Mouse (Mus musculus): ENCODE data around the gene Cnnm4. TPM values are rescaled to one million over a fixed set of nuclear protein-coding genes. Genes with fewer than 3 reads are reported as not detected.

Cnnm4 gene
- polyA plus RNA-seq, 1 experiment, result 15.3 TPM

DNA sequence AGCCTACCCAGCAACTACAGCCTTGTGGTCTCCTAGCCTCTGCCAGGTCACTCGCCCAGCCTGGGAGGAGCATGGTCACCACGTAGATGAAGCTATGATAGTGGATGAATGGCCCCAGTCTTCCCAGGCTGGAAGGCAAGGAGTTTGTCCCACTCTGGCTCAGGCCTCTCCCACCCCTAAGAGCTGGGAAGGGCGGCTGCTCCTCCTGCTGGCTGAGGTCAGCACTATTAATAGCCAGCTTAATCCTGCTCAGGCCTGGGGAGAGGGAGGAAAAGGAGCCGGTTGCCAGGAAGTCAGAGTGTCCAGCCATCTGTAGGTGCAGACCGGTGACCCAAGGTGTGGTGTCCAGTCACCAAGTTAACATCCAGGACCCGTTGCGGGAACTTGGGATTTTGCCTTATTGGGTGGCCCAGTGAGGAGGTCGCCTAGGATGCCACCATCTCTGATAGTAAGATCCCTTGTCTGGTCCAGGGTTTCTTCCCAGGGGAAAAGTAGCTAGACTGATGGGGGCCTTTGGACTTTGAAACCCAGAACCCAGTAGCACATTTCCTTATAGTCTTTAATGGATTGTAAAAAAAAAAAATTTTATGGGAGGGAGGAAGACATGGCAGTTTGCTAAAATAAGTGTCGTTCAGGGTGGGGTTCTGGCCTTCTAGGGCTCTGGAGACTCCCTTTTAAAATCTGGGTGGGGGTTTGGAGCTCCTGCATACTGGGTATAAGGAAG, 21.2 kb downstream of the Cnnm4 start:
- DNase-seq, result no peak
- Histone ChIP-seq H3K27ac (ENCODE audit: control insufficient read depth, insufficient read depth, low read length) (no peak overlapping the region), H3K4me1 (replicated peaks; ENCODE audit: control insufficient read depth, insufficient read depth, low read length) (0 out of 2 replicates have a peak, but pooled peaks cover 2% of the 10 kb centered on the region), H3K36me3 (ENCODE audit: control insufficient read depth, insufficient read depth, low read length) (no peaks in the 10 kb centered on the region), H3K27me3 (ENCODE audit: control insufficient read depth, insufficient read depth, low read length) (no peaks in the 10 kb centered on the region), H3K4me3 (ENCODE audit: control insufficient read depth, insufficient read depth, low read length) (no peak overlapping the region)
- 93% methylated on average over 9 of the region's 9 CpGs for WGBS
- TF ChIP-seq POLR2A (IDR thresholded peaks at IDR 0.05; ENCODE audit: control insufficient read depth, extremely low read depth, insufficient read depth, low read length, poor library complexity) (no peak), CTCF (IDR thresholded peaks at IDR 0.05; ENCODE audit: borderline replicate concordance, control insufficient read depth, extremely low read depth, insufficient read depth, low read length, poor library complexity) (no peak)

DNA sequence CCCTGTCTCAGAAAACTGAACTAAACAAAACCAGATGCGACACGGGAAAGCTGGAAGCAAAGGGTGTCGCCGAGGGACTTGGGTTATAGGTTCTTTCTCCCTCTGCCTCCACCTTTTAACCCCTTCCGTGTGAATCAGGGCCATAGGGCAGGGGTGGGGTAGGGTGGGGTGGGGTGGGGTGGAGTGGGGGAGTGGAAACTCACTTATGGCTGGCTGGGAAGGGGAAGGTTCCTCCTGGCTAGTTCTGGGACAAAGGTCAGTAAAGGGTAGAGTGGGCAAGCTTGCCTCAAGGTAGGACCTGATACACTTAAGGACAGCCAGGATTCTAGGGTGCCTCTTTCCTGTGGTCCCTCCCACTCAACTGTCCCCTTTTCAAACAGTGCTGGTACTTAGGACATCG, 21.9 kb downstream of the Cnnm4 start:
- H3K4me3 ChIP-seq (ENCODE audit: control insufficient read depth, insufficient read depth, low read length), result no peak overlapping the region
- H3K27me3 ChIP-seq (ENCODE audit: control insufficient read depth, insufficient read depth, low read length), result no peaks in the 10 kb centered on the region
- no peak overlapping the region for H3K27ac ChIP-seq (ENCODE audit: control insufficient read depth, insufficient read depth, low read length)
- DNase-seq, result no peak
- no peaks in the 10 kb centered on the region for H3K36me3 ChIP-seq (ENCODE audit: control insufficient read depth, insufficient read depth, low read length)
- 0 out of 2 replicates have a peak, but pooled peaks cover 2% of the 10 kb centered on the region for H3K4me1 ChIP-seq (replicated peaks; ENCODE audit: control insufficient read depth, insufficient read depth, low read length)
- 93% methylated on average over 6 of the region's 6 CpGs for WGBS
- TF ChIP-seq CTCF (IDR thresholded peaks at IDR 0.05; ENCODE audit: borderline replicate concordance, control insufficient read depth, extremely low read depth, insufficient read depth, low read length, poor library complexity) (no peak), POLR2A (IDR thresholded peaks at IDR 0.05; ENCODE audit: control insufficient read depth, extremely low read depth, insufficient read depth, low read length, poor library complexity) (no peak)

DNA sequence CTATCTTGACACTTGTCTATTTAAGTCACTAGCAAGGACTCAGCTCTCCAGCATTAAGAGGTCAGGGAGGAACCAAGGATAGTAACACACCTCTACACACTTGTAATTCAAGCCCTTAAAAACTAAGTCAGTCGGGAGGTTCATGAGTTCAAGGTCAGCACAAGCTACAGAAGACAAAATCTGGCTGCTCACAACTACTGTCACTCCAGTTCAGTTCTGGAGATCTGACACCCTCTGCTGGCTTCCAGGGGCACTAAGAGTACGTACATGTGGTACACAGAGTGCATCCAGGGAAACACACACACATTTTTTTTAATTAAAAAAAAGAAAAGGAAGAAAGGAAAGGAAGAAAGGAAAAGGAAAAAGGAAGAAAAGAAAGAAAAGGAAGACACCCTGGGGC, 25.3 kb downstream of the Cnnm4 start:
- no peak for TF ChIP-seq POLR2A (IDR thresholded peaks at IDR 0.05; ENCODE audit: control insufficient read depth, extremely low read depth, insufficient read depth, low read length, poor library complexity)
- no peak for TF ChIP-seq CTCF (IDR thresholded peaks at IDR 0.05; ENCODE audit: borderline replicate concordance, control insufficient read depth, extremely low read depth, insufficient read depth, low read length, poor library complexity)
- no peak overlapping the region for H3K4me3 ChIP-seq (ENCODE audit: control insufficient read depth, insufficient read depth, low read length)
- H3K4me1 ChIP-seq (replicated peaks; ENCODE audit: control insufficient read depth, insufficient read depth, low read length), result 0 out of 2 replicates have a peak, but pooled peaks cover 2% of the 10 kb centered on the region

DNA sequence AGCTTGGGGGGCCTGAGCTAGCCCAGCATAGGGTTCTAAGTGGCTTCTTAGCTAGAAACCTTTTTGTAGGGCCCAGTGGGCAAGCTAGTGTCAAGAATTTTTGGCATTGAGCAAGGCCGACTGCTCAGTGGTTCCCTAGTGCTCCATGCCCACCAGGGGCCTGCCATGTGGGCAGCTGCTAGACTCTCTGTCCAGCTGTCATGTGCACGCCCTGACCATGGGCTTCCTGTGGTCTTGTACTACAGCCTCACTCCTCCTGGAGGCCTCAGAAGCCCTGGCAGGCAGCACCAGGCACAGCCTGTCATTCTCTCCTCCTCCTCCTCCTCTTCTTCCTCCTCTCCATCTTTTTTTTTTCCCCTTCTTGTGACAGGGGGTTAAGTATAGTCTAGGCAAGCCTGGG, 25.9 kb downstream of the Cnnm4 start:
- Histone ChIP-seq H3K4me1 (replicated peaks; ENCODE audit: control insufficient read depth, insufficient read depth, low read length) (0 out of 2 replicates have a peak, but pooled peaks cover 2% of the 10 kb centered on the region), H3K4me3 (ENCODE audit: control insufficient read depth, insufficient read depth, low read length) (no peak overlapping the region), H3K36me3 (ENCODE audit: control insufficient read depth, insufficient read depth, low read length) (peaks cover 12% of the 10 kb centered on the region; the same call in 1 of the 2 replicates), H3K27me3 (ENCODE audit: control insufficient read depth, insufficient read depth, low read length) (no peaks in the 10 kb centered on the region), H3K27ac (ENCODE audit: control insufficient read depth, insufficient read depth, low read length) (no peak overlapping the region)
- no peak for DNase-seq
- TF ChIP-seq CTCF (IDR thresholded peaks at IDR 0.05; ENCODE audit: borderline replicate concordance, control insufficient read depth, extremely low read depth, insufficient read depth, low read length, poor library complexity) (no peak), POLR2A (IDR thresholded peaks at IDR 0.05; ENCODE audit: control insufficient read depth, extremely low read depth, insufficient read depth, low read length, poor library complexity) (no peak)
- 92% methylated on average over 2 of the region's 2 CpGs for WGBS

More for the DNA sequence above, 25.3 kb downstream of the Cnnm4 start:
- Histone ChIP-seq H3K36me3 (ENCODE audit: control insufficient read depth, insufficient read depth, low read length) (peaks cover 12% of the 10 kb centered on the region; the same call in 1 of the 2 replicates), H3K27me3 (ENCODE audit: control insufficient read depth, insufficient read depth, low read length) (no peaks in the 10 kb centered on the region), H3K27ac (ENCODE audit: control insufficient read depth, insufficient read depth, low read length) (no peak overlapping the region)
- no peak for DNase-seq
- 85% methylated on average over 2 of the region's 2 CpGs for WGBS

DNA sequence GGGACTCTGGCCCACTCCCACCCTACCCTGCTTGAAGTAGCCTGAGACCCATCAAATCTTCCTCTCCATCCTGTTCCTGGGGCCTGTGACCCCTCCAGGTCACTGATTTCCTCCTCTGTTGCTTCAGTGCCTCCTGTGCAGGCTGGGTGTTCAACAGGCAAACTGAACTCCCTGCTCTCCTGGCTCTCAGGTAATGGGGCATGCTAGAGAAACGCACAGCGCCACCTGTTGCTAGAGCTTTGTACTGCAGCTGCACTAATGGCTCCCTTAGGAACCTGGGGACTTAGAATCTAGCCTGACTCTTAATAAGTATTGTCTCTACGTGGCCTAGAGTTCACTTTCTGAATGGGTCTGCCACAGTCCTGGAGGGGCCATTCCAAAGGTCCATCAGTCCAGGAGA, 29.8 kb downstream of the Cnnm4 start:
- peaks cover 12% of the 10 kb centered on the region for H3K36me3 ChIP-seq (ENCODE audit: control insufficient read depth, insufficient read depth, low read length)
- no peaks in the 10 kb centered on the region for H3K4me1 ChIP-seq (replicated peaks; ENCODE audit: control insufficient read depth, insufficient read depth, low read length)
- H3K4me3 ChIP-seq (ENCODE audit: control insufficient read depth, insufficient read depth, low read length), result no peak overlapping the region
- DNase-seq, result peak; percentile 82
- no peaks in the 10 kb centered on the region for H3K27me3 ChIP-seq (ENCODE audit: control insufficient read depth, insufficient read depth, low read length)
- no peak overlapping the region for H3K27ac ChIP-seq (ENCODE audit: control insufficient read depth, insufficient read depth, low read length)
- WGBS, result 6% methylated on average over 3 of the region's 3 CpGs
- TF ChIP-seq CTCF (IDR thresholded peaks at IDR 0.05; ENCODE audit: borderline replicate concordance, control insufficient read depth, extremely low read depth, insufficient read depth, low read length, poor library complexity) (peak; percentile 67; the same call in 1 of the 2 replicates), POLR2A (IDR thresholded peaks at IDR 0.05; ENCODE audit: control insufficient read depth, extremely low read depth, insufficient read depth, low read length, poor library complexity) (no peak)

DNA sequence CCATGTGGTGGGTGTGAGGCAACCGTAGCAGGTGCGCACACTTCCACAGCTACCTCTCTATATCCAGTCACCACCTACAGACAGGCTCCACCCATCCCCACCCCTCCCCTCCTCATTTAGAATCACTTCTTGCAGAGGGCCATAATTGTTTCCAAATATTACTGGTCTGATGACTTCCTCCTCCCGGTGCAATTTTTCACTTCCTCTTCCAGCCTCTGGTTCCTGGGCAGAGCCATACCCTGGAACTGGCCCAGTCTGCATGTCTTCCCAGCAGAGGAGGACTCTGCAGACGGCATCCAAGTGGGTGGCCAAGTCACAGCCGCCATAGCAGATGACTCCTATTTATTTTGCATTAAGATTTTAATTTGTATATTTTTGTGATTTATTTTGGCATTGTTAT, 36.8 kb downstream of the Cnnm4 start:
- H3K4me3 ChIP-seq (ENCODE audit: control insufficient read depth, insufficient read depth, low read length), result no peak overlapping the region
- no peak for DNase-seq
- WGBS, result 75% methylated on average over 5 of the region's 5 CpGs
- peaks cover 5% of the 10 kb centered on the region for H3K4me1 ChIP-seq (replicated peaks; ENCODE audit: control insufficient read depth, insufficient read depth, low read length)
- peaks cover 6% of the 10 kb centered on the region; the same call in 1 of the 2 replicates for H3K36me3 ChIP-seq (ENCODE audit: control insufficient read depth, insufficient read depth, low read length)
- TF ChIP-seq POLR2A (IDR thresholded peaks at IDR 0.05; ENCODE audit: control insufficient read depth, extremely low read depth, insufficient read depth, low read length, poor library complexity) (no peak), CTCF (IDR thresholded peaks at IDR 0.05; ENCODE audit: borderline replicate concordance, control insufficient read depth, extremely low read depth, insufficient read depth, low read length, poor library complexity) (no peak)
- no peak overlapping the region for H3K27ac ChIP-seq (ENCODE audit: control insufficient read depth, insufficient read depth, low read length)
- H3K27me3 ChIP-seq (ENCODE audit: control insufficient read depth, insufficient read depth, low read length), result no peaks in the 10 kb centered on the region
